Mouse (Mus musculus): ENCODE data around the gene Safb2.

GRCm38 (mm10) chr17:56603186-56604069, 19.0 kb upstream of the Safb2 start:
- no peak for TF ChIP-seq CTCF (IDR thresholded peaks at IDR 0.05; ENCODE audit: insufficient read depth, low read length)
- no peak for TF ChIP-seq POLR2A (IDR thresholded peaks at IDR 0.05; ENCODE audit: borderline replicate concordance, extremely low read depth, low read depth, low read length)
